Mouse (Mus musculus): ENCODE data around the gene Unc119b. TPM values are rescaled to one million over a fixed set of nuclear protein-coding genes. Genes with fewer than 3 reads are reported as not detected.
A peak's percentile ranks its signal among the peaks of the same experiment; 100 is the strongest.

The Unc119b gene
- total RNA-seq, 1 experiment: 27.5 TPM

DNA sequence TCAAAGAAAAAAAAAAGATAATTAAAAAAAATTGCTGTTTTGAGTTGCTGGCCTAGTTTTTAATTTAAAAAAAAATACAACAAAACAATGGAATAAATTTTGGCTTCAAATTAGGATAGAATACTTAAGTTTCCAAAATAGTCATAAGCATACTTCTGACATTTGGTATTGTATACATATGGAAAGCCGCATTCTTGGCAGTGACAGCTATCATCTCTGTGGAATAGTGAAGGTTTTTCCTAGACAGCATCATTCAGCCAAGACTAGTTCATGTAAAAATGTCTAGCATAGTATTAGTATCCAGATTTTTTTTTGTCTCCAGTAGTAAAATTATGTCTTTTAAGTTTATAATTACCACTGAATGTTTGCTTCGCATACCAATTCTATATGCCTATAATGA, 49.1 kb downstream of the Unc119b start:
- Histone ChIP-seq H3K4me3 (ENCODE audit: insufficient read depth in 1 of 2, low read depth in 1 of 2, low read length in 2 of 2, poor library complexity in 1 of 2, severe bottlenecking in 1 of 2) (no peak overlapping the region), H3K4me1 (ENCODE audit: control insufficient read depth in 2 of 2, insufficient read depth in 2 of 2, low read length in 2 of 2, poor library complexity in 1 of 2) (peaks cover 0 to under 1% of the 10 kb centered on the region in 2 experiments; a peak in 1 of 4 replicates), H3K27ac (ENCODE audit: insufficient read depth, low read depth, low read length, poor library complexity, severe bottlenecking) (no peak overlapping the region), H3K9me3 (ENCODE audit: control insufficient read depth, insufficient read depth, low read depth, low read length) (no peaks in the 10 kb centered on the region), H3K9ac (ENCODE audit: insufficient read depth, low read depth, low read length, poor library complexity, severe bottlenecking) (no peak overlapping the region), H3K36me3 (ENCODE audit: control insufficient read depth, insufficient read depth, low read length, poor library complexity, severe bottlenecking) (peaks cover 38% of the 10 kb centered on the region)
- DNase-seq (ENCODE audit: low read depth, low spot score): no peak
- in situ Hi-C loops (cut with MboI; ENCODE audit: low sequenced_read_pairs in 2 of 2, unreplicated experiment in 2 of 2): loop anchor here in 1 of 2 experiments (10.0 kb wide), 1 partner anchor 101 kb away; no protein-coding TSS in a partner anchor
- TF ChIP-seq CHD2 (IDR thresholded peaks at IDR 0.05; ENCODE audit: low read depth, low read length): no peak
- no peak for TF ChIP-seq MAFK (IDR thresholded peaks at IDR 0.05; ENCODE audit: insufficient read depth, low read depth, low read length)
- TF ChIP-seq HCFC1 (IDR thresholded peaks at IDR 0.05; ENCODE audit: borderline replicate concordance, insufficient read depth, low read length): no peak
- no peak for TF ChIP-seq ZNF384 (IDR thresholded peaks at IDR 0.05; ENCODE audit: low read depth, low read length)

DNA sequence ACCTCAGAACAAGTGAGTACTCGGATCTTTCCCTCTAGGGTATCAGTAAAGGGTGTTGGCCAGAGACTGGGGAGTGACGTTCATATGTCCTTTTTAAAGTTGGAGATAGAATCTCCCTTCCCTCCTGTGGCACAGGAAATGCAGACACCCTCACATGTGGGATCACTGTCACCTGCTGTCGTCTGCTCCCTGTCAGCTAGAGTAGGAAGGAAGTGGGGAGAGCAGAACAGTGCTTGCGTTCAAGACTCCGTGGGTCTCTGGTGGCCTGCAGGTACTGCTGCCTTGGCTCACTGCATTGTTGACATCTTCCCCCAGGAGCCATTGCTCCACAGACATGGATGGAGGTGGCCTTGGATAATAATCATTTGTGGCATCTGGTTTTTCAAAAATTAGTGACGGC, 51.3 kb downstream of the Unc119b start:
- no peak for DNase-seq (ENCODE audit: low read depth, low spot score)
- 0 out of 4 replicates have a peak, but pooled peaks cover 0 to 3% of the 10 kb centered on the region in 2 experiments for H3K4me1 ChIP-seq (ENCODE audit: control insufficient read depth in 2 of 2, insufficient read depth in 2 of 2, low read length in 2 of 2, poor library complexity in 1 of 2)
- TF ChIP-seq MAFK (IDR thresholded peaks at IDR 0.05; ENCODE audit: insufficient read depth, low read depth, low read length) (no peak), CHD2 (IDR thresholded peaks at IDR 0.05; ENCODE audit: low read depth, low read length) (no peak), ZNF384 (IDR thresholded peaks at IDR 0.05; ENCODE audit: low read depth, low read length) (no peak), HCFC1 (IDR thresholded peaks at IDR 0.05; ENCODE audit: borderline replicate concordance, insufficient read depth, low read length) (no peak), ZC3H11A (IDR thresholded peaks at IDR 0.05; ENCODE audit: borderline replicate concordance, low read depth, low read length) (no peak)
- H3K9ac ChIP-seq (ENCODE audit: insufficient read depth, low read depth, low read length, poor library complexity, severe bottlenecking): no peak overlapping the region
- H3K9me3 ChIP-seq (ENCODE audit: control insufficient read depth, insufficient read depth, low read depth, low read length): no peaks in the 10 kb centered on the region
- peaks cover 25% of the 10 kb centered on the region; the same call in 1 of the 2 replicates for H3K36me3 ChIP-seq (ENCODE audit: control insufficient read depth, insufficient read depth, low read length, poor library complexity, severe bottlenecking)
- no peak overlapping the region for H3K27ac ChIP-seq (ENCODE audit: insufficient read depth, low read depth, low read length, poor library complexity, severe bottlenecking)
- in situ Hi-C loops (cut with MboI; ENCODE audit: low sequenced_read_pairs in 2 of 2, unreplicated experiment in 2 of 2): loop anchor here in 1 of 2 experiments (10.0 kb wide), 1 partner anchor 99 kb away; no protein-coding TSS in a partner anchor
- no peak overlapping the region for H3K4me3 ChIP-seq (ENCODE audit: insufficient read depth in 1 of 2, low read depth in 1 of 2, low read length in 2 of 2, poor library complexity in 1 of 2, severe bottlenecking in 1 of 2)

DNA sequence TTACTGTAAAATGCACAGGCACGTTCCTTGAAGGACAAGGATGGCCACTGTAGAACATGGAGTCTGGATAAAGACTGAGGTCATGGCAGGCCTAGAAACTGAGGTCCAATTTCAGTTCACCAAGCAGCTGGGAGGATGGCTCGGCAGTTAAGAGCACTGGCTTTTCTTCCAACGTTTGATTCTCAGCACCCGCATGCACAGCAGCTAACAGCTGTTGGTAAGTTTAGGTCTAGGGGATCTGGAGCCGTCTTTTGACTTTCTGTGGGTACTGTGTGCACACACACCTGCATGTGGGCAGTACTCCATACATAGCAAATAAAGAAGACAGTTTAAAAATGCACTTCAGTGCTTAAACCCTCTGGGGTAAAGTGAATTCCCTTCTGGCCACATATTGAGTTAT, 53.1 kb downstream of the Unc119b start:
- TF ChIP-seq ZNF384 (IDR thresholded peaks at IDR 0.05; ENCODE audit: low read depth, low read length) (no peak), HCFC1 (IDR thresholded peaks at IDR 0.05; ENCODE audit: borderline replicate concordance, insufficient read depth, low read length) (no peak), CHD2 (IDR thresholded peaks at IDR 0.05; ENCODE audit: low read depth, low read length) (no peak)
- no peak overlapping the region for H3K27ac ChIP-seq (ENCODE audit: insufficient read depth, low read depth, low read length, poor library complexity, severe bottlenecking)
- H3K9ac ChIP-seq (ENCODE audit: insufficient read depth, low read depth, low read length, poor library complexity, severe bottlenecking): no peak overlapping the region
- no peak overlapping the region for H3K4me3 ChIP-seq (ENCODE audit: insufficient read depth in 1 of 2, low read depth in 1 of 2, low read length in 2 of 2, poor library complexity in 1 of 2, severe bottlenecking in 1 of 2)
- no peak for DNase-seq (ENCODE audit: low read depth, low spot score)
- 0 out of 4 replicates have a peak, but pooled peaks cover 0 to 3% of the 10 kb centered on the region in 2 experiments for H3K4me1 ChIP-seq (ENCODE audit: control insufficient read depth in 2 of 2, insufficient read depth in 2 of 2, low read length in 2 of 2, poor library complexity in 1 of 2)
- peaks cover 20% of the 10 kb centered on the region; the same call in 1 of the 2 replicates for H3K36me3 ChIP-seq (ENCODE audit: control insufficient read depth, insufficient read depth, low read length, poor library complexity, severe bottlenecking)
- H3K9me3 ChIP-seq (ENCODE audit: control insufficient read depth, insufficient read depth, low read depth, low read length): no peaks in the 10 kb centered on the region
- in situ Hi-C loops (cut with MboI; ENCODE audit: low sequenced_read_pairs in 2 of 2, unreplicated experiment in 2 of 2): loop anchor here in 1 of 2 experiments (10.0 kb wide), 1 partner anchor 97 kb away; no protein-coding TSS in a partner anchor

DNA sequence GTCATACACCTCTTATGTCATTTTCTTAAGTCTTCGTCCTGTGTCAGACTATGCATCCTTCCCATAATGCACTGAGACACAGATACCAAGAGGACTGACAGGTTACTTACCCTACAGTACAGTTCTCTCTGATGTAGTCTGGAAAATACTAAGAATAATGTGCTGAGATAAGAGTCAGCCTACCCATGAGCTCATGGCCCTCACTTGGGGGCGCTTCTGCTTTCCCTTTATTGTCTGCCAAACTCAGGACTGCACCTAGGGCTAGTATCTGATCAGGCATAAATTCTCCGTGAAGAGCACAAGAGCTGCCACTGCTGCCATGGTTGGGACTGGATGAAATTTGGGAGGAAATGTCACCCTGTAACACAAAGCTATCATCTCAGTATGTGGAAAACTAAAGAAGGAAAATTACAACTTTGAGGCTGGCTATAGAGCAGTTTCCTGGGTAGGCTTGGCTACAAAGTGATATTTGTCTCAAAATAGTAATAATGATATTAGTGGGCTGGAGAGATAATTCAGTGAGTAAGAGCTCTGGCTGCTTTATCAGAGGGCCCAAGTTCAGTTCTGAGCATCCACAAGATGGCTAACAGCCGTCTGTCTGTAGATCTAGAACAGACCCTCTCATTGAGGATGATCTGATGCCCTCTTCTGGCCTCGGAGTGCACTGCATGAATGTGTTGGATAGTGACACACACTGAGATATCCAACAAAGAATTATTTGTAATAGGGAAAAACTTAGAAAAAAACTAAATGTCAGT, 58.5 kb downstream of the Unc119b start:
- Histone ChIP-seq H3K9me3 (ENCODE audit: control insufficient read depth, insufficient read depth, low read depth, low read length) (no peaks in the 10 kb centered on the region), H3K9ac (ENCODE audit: insufficient read depth, low read depth, low read length, poor library complexity, severe bottlenecking) (no peak overlapping the region), H3K4me3 (ENCODE audit: insufficient read depth in 1 of 2, low read depth in 1 of 2, low read length in 2 of 2, poor library complexity in 1 of 2, severe bottlenecking in 1 of 2) (no peak overlapping the region), H3K4me1 (ENCODE audit: control insufficient read depth in 2 of 2, insufficient read depth in 2 of 2, low read length in 2 of 2, poor library complexity in 1 of 2) (peaks cover 0 to 3% of the 10 kb centered on the region in 2 experiments; a peak in 1 of 4 replicates), H3K27ac (ENCODE audit: insufficient read depth, low read depth, low read length, poor library complexity, severe bottlenecking) (no peak overlapping the region), H3K36me3 (ENCODE audit: control insufficient read depth, insufficient read depth, low read length, poor library complexity, severe bottlenecking) (peaks cover 7% of the 10 kb centered on the region; the same call in 1 of the 2 replicates)
- in situ Hi-C loops (cut with MboI; ENCODE audit: low sequenced_read_pairs in 2 of 2, unreplicated experiment in 2 of 2): no loop called here
- TF ChIP-seq ZNF384 (IDR thresholded peaks at IDR 0.05; ENCODE audit: low read depth, low read length) (no peak), MAFK (IDR thresholded peaks at IDR 0.05; ENCODE audit: insufficient read depth, low read depth, low read length) (no peak), HCFC1 (IDR thresholded peaks at IDR 0.05; ENCODE audit: borderline replicate concordance, insufficient read depth, low read length) (no peak), ZC3H11A (IDR thresholded peaks at IDR 0.05; ENCODE audit: borderline replicate concordance, low read depth, low read length) (peak; percentile 52; the same call in 1 of the 2 replicates), CHD2 (IDR thresholded peaks at IDR 0.05; ENCODE audit: low read depth, low read length) (no peak)
- peak; percentile 49 for DNase-seq (ENCODE audit: low read depth, low spot score)
